Mouse (Mus musculus) liver, postnatal 0 days (tissue): ENCODE data around the gene Sertad3.

Experiments used
- CTCF ChIP-seq: sonication (generic); IDR thresholded peaks from 2 replicates; pipeline ENCODE4 v1.5.1; 2016; ENCODE audit warnings: antibody characterized with exemption, low read depth
- EP300 ChIP-seq: IDR thresholded peaks from 2 replicates; pipeline ENCODE4 v1.6.1; 2016; ENCODE audit warnings: antibody characterized with exemption, low read depth, mild to moderate bottlenecking

DNA sequence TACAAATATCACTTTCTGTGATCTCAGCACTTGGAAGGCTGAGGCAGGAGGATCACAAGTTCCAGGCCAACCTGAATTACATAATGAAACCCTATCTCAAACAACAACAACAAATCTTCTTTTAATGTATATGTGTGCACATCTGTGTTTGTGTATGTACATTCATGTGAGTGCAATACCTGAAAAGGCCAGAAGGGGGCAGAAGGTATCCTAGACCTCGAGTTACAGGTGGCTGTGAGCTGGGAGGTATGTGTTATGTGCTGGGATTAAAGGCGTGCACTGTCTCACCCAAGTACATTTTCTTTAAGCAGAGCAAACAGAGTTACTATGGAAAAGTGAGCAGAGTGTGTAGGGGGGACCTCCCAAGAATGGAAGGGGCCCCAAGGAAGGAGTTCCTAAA, 44.4 kb upstream of the Sertad3 start:
- TF ChIP-seq CTCF (peak; percentile 45), EP300 (no peak)
